Mouse (Mus musculus): ENCODE results near the gene Edem2. TPM values are rescaled to one million over a fixed set of nuclear protein-coding genes. Genes with fewer than 3 reads are reported as not detected.

The Edem2 gene
- polyA plus RNA-seq, 1 experiment from 2014 or later: 33.7 TPM

DNA sequence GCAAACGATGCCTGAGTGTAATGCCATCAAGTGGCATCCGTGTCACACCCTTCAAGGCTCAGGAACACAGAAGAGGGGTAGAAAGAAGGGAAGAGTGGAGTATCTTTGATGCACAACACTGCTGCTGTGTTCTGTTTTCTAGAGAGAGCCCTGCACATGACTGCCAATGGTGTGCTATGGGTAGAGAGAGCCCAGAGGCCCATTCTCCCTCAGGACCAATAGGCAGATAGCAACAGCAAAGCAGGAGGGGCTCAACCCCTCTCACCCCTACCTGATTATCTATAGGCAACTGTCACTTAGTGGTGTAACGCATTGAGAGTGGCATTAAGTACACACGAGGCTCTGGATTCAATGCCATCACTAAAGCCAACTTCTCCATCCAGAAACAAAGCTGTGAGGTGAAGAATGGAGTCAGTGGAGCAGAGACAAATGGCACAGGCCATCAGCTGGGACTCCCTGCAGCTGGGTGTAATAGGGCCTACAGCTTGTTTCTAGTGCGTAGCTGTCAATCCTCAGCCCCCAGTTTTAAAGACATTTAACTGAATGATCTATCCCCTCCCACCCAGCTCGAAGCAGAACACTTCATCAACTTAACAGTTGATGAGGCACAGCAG, 73.4 kb downstream of the Edem2 start:
- Histone ChIP-seq H3K9me3 (no peaks in the 10 kb centered on the region), H3K4me3 (no peak overlapping the region), H3K9ac (no peak overlapping the region), H3K4me2 (no peak overlapping the region), H3K27ac (no peak overlapping the region), H3K36me3 (peaks cover 90% of the 10 kb centered on the region), H3K4me1 (no peaks in the 10 kb centered on the region), H3K27me3 (no peaks in the 10 kb centered on the region)
- 92% methylated on average over 6 of the region's 6 CpGs for WGBS
- no peak for ATAC-seq (ENCODE audit: insufficient number of reproducible peaks, low FRiP score, low TSS enrichment, low read depth)

DNA sequence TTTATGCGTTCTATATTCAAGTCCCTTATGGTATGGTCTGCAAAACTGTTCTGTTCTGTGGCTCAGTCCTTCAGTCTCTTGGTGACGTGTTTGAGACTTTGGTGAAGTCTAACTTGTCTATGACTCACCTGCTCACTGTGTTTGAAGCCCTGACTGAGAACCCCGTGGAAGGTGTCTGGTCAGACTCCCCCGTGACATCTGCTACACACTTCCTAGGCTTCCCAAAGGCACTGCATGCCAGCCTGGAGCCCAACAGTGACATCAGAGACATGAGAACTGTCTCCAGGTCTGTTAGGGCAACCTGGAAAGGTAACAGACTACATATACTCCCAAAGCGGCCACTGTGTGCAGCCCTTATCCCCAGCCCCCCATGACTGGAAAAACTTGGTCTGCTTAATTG, 76.7 kb downstream of the Edem2 start:
- Histone ChIP-seq H3K4me2 (no peak overlapping the region), H3K9me3 (no peaks in the 10 kb centered on the region), H3K4me3 (no peak overlapping the region), H3K36me3 (peaks cover 93% of the 10 kb centered on the region), H3K4me1 (no peaks in the 10 kb centered on the region), H3K9ac (no peak overlapping the region), H3K27me3 (no peaks in the 10 kb centered on the region), H3K27ac (no peak overlapping the region)
- WGBS: 89% methylated on average over 5 of the region's 5 CpGs
- no peak for ATAC-seq (ENCODE audit: insufficient number of reproducible peaks, low FRiP score, low TSS enrichment, low read depth)

Other genes with a start within 250 kb of the Edem2 start
- 13.4 and 15.3 TPM in 2 replicates for gene Acss2, start 211.5 kb downstream of the Edem2 start, polyA plus RNA-seq (2015; fragmentation: Nextera tagmentation; extraction: Ambion mirVana)
- 5.6 and 5.7 TPM in 2 replicates for gene Ggt7, start 211.2 kb downstream of the Edem2 start, polyA plus RNA-seq (2015; fragmentation: Nextera tagmentation; extraction: Ambion mirVana)
- 26.7 and 28.3 TPM in 2 replicates for gene Gss, start 136.7 kb downstream of the Edem2 start, polyA plus RNA-seq (2015; fragmentation: Nextera tagmentation; extraction: Ambion mirVana)
- gene Myh7b, start 118.3 kb downstream of the Edem2 start, polyA plus RNA-seq (2015; fragmentation: Nextera tagmentation; extraction: Ambion mirVana): 2.5 and 4.9 TPM in 2 replicates
- 124 and 141 TPM in 2 replicates for gene Trpc4ap, start 37.1 kb downstream of the Edem2 start, polyA plus RNA-seq (2015; fragmentation: Nextera tagmentation; extraction: Ambion mirVana)
- not detected in 2 replicates for gene Gm17581, start 6.4 kb upstream of the Edem2 start, polyA plus RNA-seq (2015; fragmentation: Nextera tagmentation; extraction: Ambion mirVana)
- gene Procr, start 21.6 kb upstream of the Edem2 start, polyA plus RNA-seq (2015; fragmentation: Nextera tagmentation; extraction: Ambion mirVana): 6.1 and 8.4 TPM in 2 replicates
- gene Mmp24, start 45.9 kb upstream of the Edem2 start, polyA plus RNA-seq (2015; fragmentation: Nextera tagmentation; extraction: Ambion mirVana): 0.06 and 0.11 TPM in 2 replicates
- 21.5 and 21.7 TPM in 2 replicates for gene BC029722, start 90.0 kb upstream of the Edem2 start, polyA plus RNA-seq (2015; fragmentation: Nextera tagmentation; extraction: Ambion mirVana)
- gene Eif6, start 97.5 kb upstream of the Edem2 start, polyA plus RNA-seq (2015; fragmentation: Nextera tagmentation; extraction: Ambion mirVana): 200 and 226 TPM in 2 replicates
- 2.4 and 2.5 TPM in 2 replicates for gene Fam83c, start 105.4 kb upstream of the Edem2 start, polyA plus RNA-seq (2015; fragmentation: Nextera tagmentation; extraction: Ambion mirVana)
- gene Uqcc1, start 200.8 kb upstream of the Edem2 start, polyA plus RNA-seq (2015; fragmentation: Nextera tagmentation; extraction: Ambion mirVana): 60.8 and 70.9 TPM in 2 replicates
- 0.13 and 0.21 TPM in 2 replicates for gene Gm15557, start 211.3 kb upstream of the Edem2 start, polyA plus RNA-seq (2015; fragmentation: Nextera tagmentation; extraction: Ambion mirVana)
- gene Gdf5, start 215.9 kb upstream of the Edem2 start, polyA plus RNA-seq (2015; fragmentation: Nextera tagmentation; extraction: Ambion mirVana): 44.7 and 60.7 TPM in 2 replicates
- 22.7 and 24.2 TPM in 2 replicates for gene Cep250, start 227.0 kb upstream of the Edem2 start, polyA plus RNA-seq (2015; fragmentation: Nextera tagmentation; extraction: Ambion mirVana)